In genomic region chr1:134332770-134333271, GRCm38 (mm10) we compare ENCODE assay signal across 8 mouse cellular contexts. TPM values are rescaled to one million over a fixed set of nuclear protein-coding genes. Genes with fewer than 3 reads are reported as not detected.
DNase-seq lines count a peak whose midpoint lies in the region; ATAC-seq and TF ChIP-seq lines count a peak whose summit lies in the region.

Gene Ppfia4 (minus strand): TSS chr1:134332928.

- no peak for TF ChIP-seq POLR2A in olfactory bulb, adult 2 months (IDR thresholded peaks at IDR 0.05; ENCODE audit: insufficient read depth, low read depth, low read length)

- intact Hi-C loops in left cerebral cortex, postnatal 36 days (cut with DNase I): loop anchor here (5.0 kb wide), 3 partner anchors 91 to 211 kb away; no protein-coding TSS in a partner anchor

- peak within 1 kb of the TSS; percentile 22; the same call in 1 of the 2 replicates for H3K4me3 ChIP-seq in olfactory bulb, adult 2 months (ENCODE audit: insufficient read depth, low read depth, low read length)

- no peak for TF ChIP-seq CTCF in olfactory bulb, adult 2 months (IDR thresholded peaks at IDR 0.05; ENCODE audit: insufficient read depth, low read depth, low read length)

- peak; percentile 50 for DNase-seq in kidney, postnatal 10 days
- no peak for DNase-seq in kidney, adult 18-20 months
- DNase-seq in adipocyte (ENCODE audit: low spot score): peak; percentile 29
- DNase-seq in heart, postnatal 4 days: peak; percentile 80
- peak; percentile 76 to 78 for DNase-seq in left cerebral cortex, postnatal 36 days (ENCODE audit: low spot score in 2 of 2)
- DNase-seq in embryo, embryonic 10.5 days (ENCODE audit: low spot score): no peak

- ATAC-seq in frontal cortex, adult (ENCODE audit: low TSS enrichment): peak; percentile 59

- peaks cover 57% of the 10 kb centered on the region for H3K4me1 ChIP-seq in olfactory bulb, adult 2 months (ENCODE audit: control insufficient read depth, insufficient read depth, low read length)

- WGBS in olfactory bulb, adult 2 months: 8% methylated on average over 13 of the region's 13 CpGs

- H3K27ac ChIP-seq in olfactory bulb, adult 2 months (ENCODE audit: insufficient read depth, low read depth, low read length): peak within 1 kb of the TSS; percentile 87

RNA-seq across cellular contexts. Expression of gene Ppfia4, which starts in this region (rescaled TPM):
- total RNA-seq in heart, postnatal 4 days (2021): 1 to 10 TPM; 7.3 to 9.2 TPM
- total RNA-seq in left cerebral cortex, postnatal 36 days (2021): 10 to 100 TPM; 48.4 to 49.5 TPM
- polyA plus RNA-seq in olfactory bulb, adult 2 months (2012; ENCODE audit: insufficient read depth, insufficient read length, low replicate concordance, missing spikeins): not detected in 2 replicates

Comparison
In these comparisons a context has a peak if more than half of its experiments do, and no peak if none do; other contexts are left out.
1. RNA of gene Ppfia4 (total RNA-seq): 48.4 to 49.5 TPM in left cerebral cortex, postnatal 36 days; 7.3 to 9.2 TPM in heart, postnatal 4 days; every median in the first group is over 4 times any median in the second.
2. DNase-seq: peak in kidney, postnatal 10 days (single experiment), adipocyte (single experiment), heart, postnatal 4 days (single experiment) and left cerebral cortex, postnatal 36 days (2 of 2); none in kidney, adult 18-20 months (single experiment) and embryo, embryonic 10.5 days (single experiment).